Mouse (Mus musculus): ENCODE results near the gene Slmap. TPM values are rescaled to one million over a fixed set of nuclear protein-coding genes. Genes with fewer than 3 reads are reported as not detected.
A peak's percentile ranks its signal among the peaks of the same experiment; 100 is the strongest.

Slmap gene
- polyA plus RNA-seq, 1 experiment from 2014 or later, result 63.5 TPM

DNA sequence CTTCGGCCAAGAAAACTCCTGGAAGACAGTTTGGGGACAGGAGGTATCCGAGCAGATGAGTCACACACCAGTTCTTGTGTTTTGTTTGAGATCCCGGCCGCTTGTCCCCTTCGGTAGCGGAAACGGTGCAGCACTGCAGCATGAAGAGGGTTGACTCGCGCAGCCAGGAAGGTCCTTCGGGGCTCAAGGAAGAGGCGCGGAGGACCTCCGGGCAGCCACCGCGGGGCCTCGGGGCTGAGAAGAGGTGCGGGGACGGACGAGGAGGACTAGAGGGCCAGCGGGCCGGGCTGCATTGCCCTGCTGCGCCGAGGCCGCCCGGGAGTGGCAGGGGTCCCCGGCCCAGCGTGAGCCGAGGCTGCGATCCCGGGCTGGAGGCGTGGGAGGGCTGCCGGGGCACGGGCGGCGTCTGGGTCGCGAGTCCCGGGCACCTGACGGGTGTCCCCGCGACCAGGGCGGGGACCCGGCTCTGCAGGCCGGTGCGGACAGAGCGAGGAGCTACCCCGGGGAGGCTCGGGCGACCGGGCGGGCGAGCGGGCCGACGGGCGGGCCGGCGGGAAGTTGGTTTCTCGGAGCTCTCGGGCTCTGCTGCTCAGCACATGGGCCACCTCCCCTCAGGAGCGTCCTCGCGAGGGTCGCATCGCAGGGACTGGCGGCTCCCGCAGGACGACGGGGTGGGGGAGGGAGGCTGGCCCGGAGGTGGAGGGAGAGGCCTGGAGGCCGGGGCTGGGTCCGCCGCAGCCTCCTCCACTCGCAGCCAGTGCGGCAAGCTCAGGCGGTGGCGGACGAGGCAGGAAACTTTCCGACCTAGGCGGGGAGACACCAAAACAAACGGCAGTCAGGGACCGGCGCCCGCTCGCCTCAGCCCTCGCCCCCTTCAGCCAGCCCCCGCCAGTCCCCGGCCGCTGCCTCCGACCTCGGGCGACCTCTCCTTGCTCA is 642 bp downstream of the Slmap start:
- ATAC-seq, result peak; percentile 68
- Histone ChIP-seq H3K27me3 (replicated peaks; ENCODE audit: control insufficient read depth, insufficient read depth, low read length) (no peaks in the 10 kb centered on the region), H3K4me2 (replicated peaks; ENCODE audit: low read depth) (peak overlapping the region; percentile 91), H3K9me3 (ENCODE audit: control insufficient read depth) (no peaks in the 10 kb centered on the region), H3K9ac (ENCODE audit: low read depth, low read length) (peak overlapping the region; percentile 85), H3K36me3 (ENCODE audit: control insufficient read depth, insufficient read depth) (no peaks in the 10 kb centered on the region), H3K4me3 (ENCODE audit: low read depth, low read length) (peak overlapping the region; percentile 98), H3K27ac (ENCODE audit: low read depth, low read length) (peak overlapping the region; percentile 91), H3K4me1 (replicated peaks; ENCODE audit: control insufficient read depth, insufficient read depth, low read length) (no peaks in the 10 kb centered on the region)
- under 1% methylated on average over 82 of the region's 92 CpGs for WGBS
- 0 out of 2 replicates have a peak, but pooled peaks have one; percentile 1 for TF ChIP-seq CTCF (IDR thresholded peaks at IDR 0.05; ENCODE audit: low read depth)

GRCm38 (mm10) chr14:26533267-26533666 is 1.5 kb downstream of the Slmap start:
- no peaks in the 10 kb centered on the region for H3K36me3 ChIP-seq (ENCODE audit: control insufficient read depth, insufficient read depth)
- H3K27me3 ChIP-seq (replicated peaks; ENCODE audit: control insufficient read depth, insufficient read depth, low read length), result no peaks in the 10 kb centered on the region
- H3K9me3 ChIP-seq (ENCODE audit: control insufficient read depth), result no peaks in the 10 kb centered on the region
- peak overlapping the region; percentile 91 for H3K4me2 ChIP-seq (replicated peaks; ENCODE audit: low read depth)
- 7% methylated on average over 19 of the region's 19 CpGs for WGBS
- H3K27ac ChIP-seq (ENCODE audit: low read depth, low read length), result no peak overlapping the region
- H3K4me1 ChIP-seq (replicated peaks; ENCODE audit: control insufficient read depth, insufficient read depth, low read length), result no peaks in the 10 kb centered on the region
- no peak for ATAC-seq
- TF ChIP-seq CTCF (IDR thresholded peaks at IDR 0.05; ENCODE audit: low read depth), result no peak
- peak overlapping the region; percentile 85 for H3K9ac ChIP-seq (ENCODE audit: low read depth, low read length)
- peak overlapping the region; percentile 98 for H3K4me3 ChIP-seq (ENCODE audit: low read depth, low read length)

GRCm38 (mm10) chr14:26532752-26533151 is 2.0 kb downstream of the Slmap start:
- WGBS, result 26% methylated on average over 9 of the region's 9 CpGs
- no peak for ATAC-seq
- Histone ChIP-seq H3K4me1 (replicated peaks; ENCODE audit: control insufficient read depth, insufficient read depth, low read length) (no peaks in the 10 kb centered on the region), H3K4me2 (replicated peaks; ENCODE audit: low read depth) (peak overlapping the region; percentile 91), H3K9me3 (ENCODE audit: control insufficient read depth) (no peaks in the 10 kb centered on the region), H3K27me3 (replicated peaks; ENCODE audit: control insufficient read depth, insufficient read depth, low read length) (no peaks in the 10 kb centered on the region), H3K27ac (ENCODE audit: low read depth, low read length) (no peak overlapping the region), H3K4me3 (ENCODE audit: low read depth, low read length) (peak overlapping the region; percentile 98), H3K9ac (ENCODE audit: low read depth, low read length) (peak overlapping the region; percentile 85; the same call in 1 of the 2 replicates), H3K36me3 (ENCODE audit: control insufficient read depth, insufficient read depth) (no peaks in the 10 kb centered on the region)
- TF ChIP-seq CTCF (IDR thresholded peaks at IDR 0.05; ENCODE audit: low read depth), result no peak

- Histone ChIP-seq H3K9ac (ENCODE audit: low read depth, low read length) (no peak overlapping the region), H3K27ac (ENCODE audit: low read depth, low read length) (no peak overlapping the region), H3K4me3 (ENCODE audit: low read depth, low read length) (no peak overlapping the region), H3K36me3 (ENCODE audit: control insufficient read depth, insufficient read depth) (no peaks in the 10 kb centered on the region), H3K9me3 (ENCODE audit: control insufficient read depth) (no peaks in the 10 kb centered on the region), H3K4me1 (replicated peaks; ENCODE audit: control insufficient read depth, insufficient read depth, low read length) (no peaks in the 10 kb centered on the region), H3K4me2 (replicated peaks; ENCODE audit: low read depth) (peak overlapping the region; percentile 91), H3K27me3 (replicated peaks; ENCODE audit: control insufficient read depth, insufficient read depth, low read length) (no peaks in the 10 kb centered on the region)
- WGBS, result 67% methylated on average over 10 of the region's 10 CpGs
- ATAC-seq, result no peak
- TF ChIP-seq CTCF (IDR thresholded peaks at IDR 0.05; ENCODE audit: low read depth), result no peak
Observed at GRCm38 (mm10) chr14:26531410-26532313, 3.1 kb downstream of the Slmap start.

GRCm38 (mm10) chr14:26530350-26530749 is 4.4 kb downstream of the Slmap start:
- H3K9ac ChIP-seq (ENCODE audit: low read depth, low read length), result no peak overlapping the region
- no peak for TF ChIP-seq CTCF (IDR thresholded peaks at IDR 0.05; ENCODE audit: low read depth)

DNA sequence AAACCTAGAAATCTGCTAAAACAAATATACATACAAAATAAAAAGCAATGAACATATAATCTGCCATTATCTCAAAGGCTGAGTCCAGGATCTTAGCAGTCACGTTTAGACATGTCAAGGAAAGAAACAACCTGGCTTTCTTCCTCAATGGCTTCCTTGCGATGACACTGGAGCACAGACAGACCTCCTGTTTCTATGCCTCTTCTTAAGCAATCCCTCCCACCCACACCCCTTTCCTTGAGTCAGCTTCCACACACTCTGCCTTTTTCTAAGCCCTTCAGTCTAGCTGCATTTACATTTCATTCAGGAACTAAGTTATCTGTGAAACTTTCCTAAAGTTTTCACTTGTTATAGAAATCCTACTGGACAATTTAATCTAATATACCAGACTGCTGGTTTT is 6.4 kb downstream of the Slmap start:
- no peak overlapping the region for H3K9ac ChIP-seq (ENCODE audit: low read depth, low read length)
- no peaks in the 10 kb centered on the region for H3K36me3 ChIP-seq (ENCODE audit: control insufficient read depth, insufficient read depth)
- H3K27me3 ChIP-seq (replicated peaks; ENCODE audit: control insufficient read depth, insufficient read depth, low read length), result no peaks in the 10 kb centered on the region
- no peaks in the 10 kb centered on the region for H3K4me1 ChIP-seq (replicated peaks; ENCODE audit: control insufficient read depth, insufficient read depth, low read length)
- no peak for ATAC-seq
- H3K9me3 ChIP-seq (ENCODE audit: control insufficient read depth), result no peaks in the 10 kb centered on the region
- no peak overlapping the region for H3K27ac ChIP-seq (ENCODE audit: low read depth, low read length)
- H3K4me2 ChIP-seq (replicated peaks; ENCODE audit: low read depth), result no peak overlapping the region
- WGBS, result 42% methylated on average over 2 of the region's 2 CpGs
- no peak overlapping the region for H3K4me3 ChIP-seq (ENCODE audit: low read depth, low read length)
- TF ChIP-seq CTCF (IDR thresholded peaks at IDR 0.05; ENCODE audit: low read depth), result no peak

More at GRCm38 (mm10) chr14:26530350-26530749, 4.4 kb downstream of the Slmap start:
- Histone ChIP-seq H3K27me3 (replicated peaks; ENCODE audit: control insufficient read depth, insufficient read depth, low read length) (no peaks in the 10 kb centered on the region), H3K27ac (ENCODE audit: low read depth, low read length) (0 out of 2 replicates have a peak overlapping the region, but pooled peaks have one; percentile 24), H3K9me3 (ENCODE audit: control insufficient read depth) (no peaks in the 10 kb centered on the region), H3K36me3 (ENCODE audit: control insufficient read depth, insufficient read depth) (no peaks in the 10 kb centered on the region), H3K4me1 (replicated peaks; ENCODE audit: control insufficient read depth, insufficient read depth, low read length) (no peaks in the 10 kb centered on the region), H3K4me3 (ENCODE audit: low read depth, low read length) (no peak overlapping the region), H3K4me2 (replicated peaks; ENCODE audit: low read depth) (peak overlapping the region; percentile 30)
- WGBS, result 36% methylated on average over 7 of the region's 7 CpGs
- peak; percentile 26; the same call in 1 of the 2 replicates for ATAC-seq

Data from intestine, postnatal 0 days (tissue).